Mouse (Mus musculus) spleen, embryonic (tissue): ENCODE results near the gene Fto.

ENCODE experiments used
- CTCF ChIA-PET: fragments of 350-600 bp; sonication (Branson Sonifier 250); formaldehyde crosslinking; loops from one replicate; lab custom pipeline; 2022; lab: Charles Lee

Fto gene

DNA sequence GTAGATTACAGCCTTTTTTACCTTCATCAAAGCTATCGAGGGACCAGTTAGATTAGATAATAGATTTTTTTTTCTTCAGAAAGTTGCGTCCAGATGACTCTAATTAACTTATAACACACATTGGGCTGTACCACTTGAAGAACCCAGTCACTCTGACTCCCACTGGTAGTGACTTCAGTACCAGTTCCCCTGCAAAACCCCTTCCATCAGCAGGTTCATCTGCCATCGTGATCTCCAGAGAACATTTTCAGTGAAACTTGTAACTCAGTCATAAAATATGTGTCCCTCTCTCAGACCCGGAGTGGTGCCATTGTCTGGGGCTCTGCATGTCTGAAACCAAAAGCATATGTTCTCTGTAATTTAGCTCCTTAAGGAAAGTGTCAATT, 211.5 kb downstream of the Fto start:
- CTCF ChIA-PET = no interaction called here

DNA sequence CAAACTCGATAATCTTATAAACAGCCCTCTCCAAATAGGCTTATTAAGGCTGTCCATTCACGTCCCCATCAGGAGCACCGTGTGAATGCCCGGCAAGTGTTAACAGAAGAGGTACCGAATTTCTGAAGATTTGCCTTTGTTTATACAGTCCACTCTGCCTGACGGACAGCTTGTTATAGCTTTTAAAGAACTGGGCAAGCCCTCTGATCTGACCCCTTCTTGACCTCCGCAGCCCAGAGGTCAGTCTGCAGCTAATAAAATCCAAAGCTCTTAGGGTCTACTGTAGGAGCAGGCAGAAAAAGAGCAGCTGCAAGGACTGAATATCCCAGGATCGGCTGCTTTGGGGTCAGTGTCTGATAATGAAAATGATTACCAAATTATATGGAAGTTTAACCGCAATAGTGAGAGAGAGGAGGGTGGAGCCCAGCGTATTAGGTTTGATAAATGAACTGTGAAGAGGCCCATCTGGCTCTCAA, 212.1 kb downstream of the Fto start:
- CTCF ChIA-PET = no interaction called here

DNA sequence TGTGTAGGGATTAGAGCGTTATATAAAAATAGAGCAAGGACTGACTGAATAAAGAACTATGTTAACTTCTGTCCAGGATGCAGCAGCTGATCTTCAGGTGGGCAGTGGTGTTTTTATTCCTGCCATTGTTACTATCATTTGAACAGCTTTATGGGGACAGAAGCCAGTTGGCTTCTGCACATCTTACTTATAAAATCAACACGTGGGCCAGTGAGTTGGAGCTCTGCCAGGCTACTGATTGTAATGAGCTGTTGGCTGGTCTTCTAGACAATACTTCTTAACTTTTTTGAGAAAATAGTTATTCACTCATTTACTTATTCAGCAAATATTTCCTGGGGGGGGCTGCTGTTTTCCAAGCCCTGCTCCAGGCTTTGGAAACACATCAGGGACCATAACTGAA, 215.6 kb downstream of the Fto start:
- CTCF ChIA-PET = no interaction called here

DNA sequence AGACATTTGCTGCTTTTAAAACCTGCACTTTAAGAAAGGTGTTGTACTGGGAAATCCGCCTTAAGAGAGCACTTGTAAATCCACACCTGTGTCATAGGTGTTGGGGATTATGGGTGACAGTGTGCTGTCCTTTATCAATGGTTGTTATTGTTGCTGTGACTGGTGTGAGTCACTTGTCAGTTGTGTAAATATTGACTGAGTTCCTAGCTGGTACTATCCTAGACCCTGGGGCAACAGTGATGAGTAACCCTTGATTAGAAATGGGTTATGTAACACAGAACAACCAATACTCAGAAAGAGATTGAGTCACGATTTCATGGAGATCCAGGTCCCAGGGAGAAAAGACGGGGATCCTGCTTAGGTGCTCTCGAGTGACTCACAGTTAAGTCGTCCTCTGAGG, 216.4 kb downstream of the Fto start:
- CTCF ChIA-PET = no interaction called here

DNA sequence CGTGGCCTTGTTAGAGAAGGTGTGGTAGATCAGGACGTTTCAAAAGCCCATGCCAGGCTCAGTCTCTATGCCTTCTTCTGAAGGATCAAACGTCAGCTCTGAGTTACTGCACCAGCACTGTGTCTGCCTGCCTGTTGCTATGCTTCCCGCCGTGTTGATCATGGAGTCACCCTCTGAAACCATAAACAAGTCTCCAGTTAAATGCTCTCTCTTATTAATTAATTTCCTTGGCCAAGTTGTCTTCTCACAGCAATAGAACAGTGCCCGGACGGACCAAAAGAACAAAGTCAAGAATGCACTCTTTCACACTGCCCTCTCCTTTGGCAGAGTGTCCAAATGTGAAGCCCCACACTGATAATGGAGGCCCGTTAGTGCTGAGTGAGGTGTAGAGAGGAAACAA, 217.3 kb downstream of the Fto start:
- CTCF ChIA-PET = no interaction called here

DNA sequence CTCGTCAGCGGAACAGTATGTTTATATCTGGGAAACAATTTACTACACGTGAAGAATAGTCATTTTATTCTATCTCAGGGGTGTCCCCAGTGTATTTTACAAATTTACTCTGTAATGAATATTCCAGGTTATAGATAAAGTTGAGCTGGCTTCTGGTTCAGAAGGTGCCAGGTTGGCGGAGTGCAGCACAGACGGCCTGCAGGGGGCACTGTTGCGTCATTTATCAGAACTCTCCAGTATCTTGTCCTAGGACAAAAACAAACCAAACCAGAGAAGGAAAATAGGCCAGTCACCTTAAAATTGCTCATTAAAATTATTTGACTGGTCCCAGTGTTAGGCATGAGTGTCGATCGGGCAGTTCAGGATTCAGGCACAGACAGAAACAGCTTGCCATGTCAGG, 218.6 kb downstream of the Fto start:
- CTCF ChIA-PET = no interaction called here

DNA sequence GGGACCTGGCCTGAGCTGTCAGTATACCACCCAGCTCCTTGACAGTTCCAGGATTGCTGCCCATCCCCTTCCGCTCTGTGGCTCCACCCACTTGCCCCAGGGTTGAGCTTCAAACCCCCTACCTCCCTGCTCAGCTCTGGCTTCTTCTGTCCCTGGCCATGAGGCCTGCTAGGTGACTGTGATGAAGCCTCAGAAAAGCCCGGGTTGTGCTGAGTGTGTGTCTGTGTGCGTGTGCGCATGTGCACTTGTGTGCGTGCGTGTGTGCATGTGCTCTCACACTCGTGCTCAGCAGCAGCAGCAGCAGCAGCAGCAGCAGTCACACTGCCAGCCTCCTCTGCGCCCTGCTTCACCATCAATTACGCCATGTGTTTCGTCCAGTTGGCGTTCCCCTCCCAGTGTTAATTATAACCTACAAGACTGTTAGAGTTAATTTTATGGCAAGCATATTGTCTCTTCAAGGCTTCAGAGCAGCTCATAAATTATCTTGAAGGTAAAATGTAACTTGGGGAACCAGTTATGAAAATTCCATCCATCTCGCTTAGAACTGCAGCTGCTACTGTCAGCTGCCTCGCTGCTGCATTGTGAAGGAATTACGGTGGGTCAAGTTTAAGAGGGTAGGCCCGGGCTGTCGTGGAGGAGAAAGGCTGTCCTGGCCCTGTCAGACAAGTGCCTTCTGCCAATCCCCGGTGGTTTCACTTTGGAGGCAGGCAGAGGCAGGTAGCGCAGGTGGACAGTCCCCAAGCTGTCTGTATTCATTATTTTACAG, 219.5 kb downstream of the Fto start:
- CTCF ChIA-PET = interaction anchor here (0.6 kb wide), 1 partner anchor 900 kb away, joined by 3 read pairs; no protein-coding TSS in a partner anchor

DNA sequence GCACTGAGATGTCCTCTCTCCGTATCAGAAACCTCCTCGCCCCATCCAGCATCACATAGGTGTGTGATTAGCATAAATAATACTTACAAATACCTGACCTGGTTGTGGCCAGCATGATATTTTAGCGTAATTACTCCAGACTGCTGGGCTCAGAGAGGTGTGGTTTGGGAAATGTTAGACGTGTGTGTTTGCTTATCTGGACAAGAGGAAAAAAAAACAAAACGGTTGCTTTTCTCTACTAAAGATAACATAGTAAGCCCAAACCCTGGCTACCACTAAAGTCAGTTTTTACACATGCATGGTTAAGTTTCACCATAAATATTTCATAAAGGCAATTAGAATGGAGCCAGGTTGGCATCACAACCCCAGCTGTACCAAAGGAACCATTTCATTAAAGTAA, 221.4 kb downstream of the Fto start:
- CTCF ChIA-PET = no interaction called here

DNA sequence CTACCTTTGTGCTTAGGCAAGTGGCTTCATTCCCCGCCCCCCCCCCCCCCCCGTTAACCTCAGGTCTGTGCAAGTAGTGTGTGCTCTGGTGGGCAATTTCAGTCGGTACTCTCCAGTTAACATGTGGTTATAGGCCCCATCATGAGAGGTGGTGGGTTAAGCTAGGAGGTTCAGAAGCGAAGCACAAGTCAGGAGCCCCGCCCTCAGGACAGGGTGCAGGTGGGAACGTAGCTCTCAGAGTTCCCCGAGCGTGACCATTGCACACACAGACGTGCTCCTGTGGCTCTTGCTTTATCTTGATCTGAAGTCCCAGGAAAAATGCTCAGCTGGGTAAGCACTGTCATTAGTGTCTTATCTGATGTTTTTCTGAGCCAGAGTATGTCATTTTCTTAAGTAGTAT, 224.8 kb downstream of the Fto start:
- CTCF ChIA-PET = no interaction called here

DNA sequence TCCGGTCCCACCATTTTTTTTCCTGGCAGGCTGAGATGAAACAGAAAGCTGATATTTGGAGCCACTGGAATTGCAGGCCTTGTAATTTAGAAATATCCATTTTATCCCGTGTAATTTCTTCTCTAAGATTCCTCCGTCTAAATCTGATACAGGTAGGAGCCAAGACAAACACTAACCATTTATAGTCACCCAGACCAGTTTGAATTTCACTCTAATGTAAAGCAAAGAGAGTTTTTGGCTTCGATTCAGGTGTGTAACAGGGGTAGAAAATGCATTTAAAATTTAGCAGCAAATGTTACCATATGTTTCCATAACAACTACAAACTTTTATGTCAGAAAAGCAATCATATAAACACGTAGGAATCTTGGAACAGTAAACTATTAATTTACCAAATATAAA, 225.6 kb downstream of the Fto start:
- CTCF ChIA-PET = no interaction called here

DNA sequence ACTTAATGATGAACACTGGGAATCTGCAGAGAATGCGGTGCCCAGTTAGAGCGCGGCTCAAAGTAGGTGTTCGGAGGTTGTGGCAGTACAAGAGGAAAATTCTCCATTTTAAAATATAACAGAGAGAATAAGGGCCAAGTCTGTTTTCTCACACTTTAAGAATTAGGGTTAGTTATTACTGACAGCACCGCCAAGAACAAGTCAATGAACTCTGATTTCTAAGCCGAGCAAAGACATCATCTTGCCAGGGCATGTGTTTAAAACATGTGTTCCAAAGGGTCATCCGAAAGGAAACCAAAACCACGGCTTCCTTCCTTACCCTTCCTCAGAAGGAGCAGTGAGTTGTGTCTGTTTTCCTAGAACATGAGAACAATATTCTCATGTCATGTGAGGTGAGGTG, 226.3 kb downstream of the Fto start:
- CTCF ChIA-PET = no interaction called here

DNA sequence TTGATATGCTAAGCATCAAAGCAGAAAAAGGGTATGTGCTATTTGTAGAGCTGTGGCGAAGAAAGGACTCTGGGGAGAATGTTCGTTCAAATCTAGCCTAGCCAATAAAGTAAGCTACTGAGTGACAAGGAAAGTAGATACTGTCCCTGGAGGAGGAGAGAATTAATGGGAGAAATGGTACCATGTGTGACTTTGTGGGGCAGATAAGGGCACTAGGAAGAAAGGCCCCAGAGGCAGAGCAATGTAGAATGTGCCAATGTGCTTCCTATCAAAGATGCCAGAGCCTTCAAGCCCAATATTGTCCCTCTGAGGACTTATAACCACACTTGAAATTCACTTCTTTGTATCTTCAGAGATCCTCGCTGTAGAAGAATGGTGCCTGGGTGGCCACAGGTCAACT, 227.9 kb downstream of the Fto start:
- CTCF ChIA-PET = no interaction called here

DNA sequence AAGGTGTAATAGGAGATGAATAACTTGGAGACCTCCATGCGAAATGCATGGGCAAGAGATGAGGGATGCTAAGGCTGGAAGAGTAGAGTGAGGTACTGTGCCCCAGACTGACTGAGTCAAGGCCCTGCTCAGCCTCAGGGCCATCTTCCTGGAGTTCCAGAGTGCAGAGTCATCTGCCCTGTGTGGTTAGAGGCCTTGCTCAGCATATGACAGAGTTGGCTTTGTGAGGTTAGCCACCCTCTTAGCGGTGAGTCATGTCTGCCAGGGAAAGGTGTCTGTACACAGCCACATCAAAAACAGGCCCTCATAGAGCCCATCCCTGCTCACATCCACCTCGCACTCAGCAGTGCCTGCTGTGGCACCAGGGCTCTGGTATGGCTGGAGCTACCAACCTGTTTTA, 232.2 kb downstream of the Fto start:
- CTCF ChIA-PET = no interaction called here

DNA sequence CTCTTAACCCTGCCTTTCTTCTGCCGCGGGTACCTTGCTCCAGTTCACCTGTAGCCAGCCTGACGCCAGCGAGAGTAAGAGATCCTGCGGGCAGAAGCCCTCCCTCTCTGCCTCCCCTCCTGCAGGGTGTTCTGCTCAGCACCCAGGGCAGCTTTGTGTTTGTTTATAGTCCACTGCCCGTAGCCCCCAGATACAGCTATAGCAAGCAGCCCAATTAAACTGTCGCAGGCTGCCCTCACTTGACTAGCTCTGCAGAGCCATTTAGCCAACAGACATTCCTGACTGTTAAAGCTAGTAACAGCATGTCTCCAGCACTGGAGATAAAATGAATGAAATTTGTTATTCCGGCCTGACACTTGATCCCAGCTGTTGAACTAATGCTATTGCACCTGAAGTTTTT, 233.3 kb downstream of the Fto start:
- CTCF ChIA-PET = no interaction called here

DNA sequence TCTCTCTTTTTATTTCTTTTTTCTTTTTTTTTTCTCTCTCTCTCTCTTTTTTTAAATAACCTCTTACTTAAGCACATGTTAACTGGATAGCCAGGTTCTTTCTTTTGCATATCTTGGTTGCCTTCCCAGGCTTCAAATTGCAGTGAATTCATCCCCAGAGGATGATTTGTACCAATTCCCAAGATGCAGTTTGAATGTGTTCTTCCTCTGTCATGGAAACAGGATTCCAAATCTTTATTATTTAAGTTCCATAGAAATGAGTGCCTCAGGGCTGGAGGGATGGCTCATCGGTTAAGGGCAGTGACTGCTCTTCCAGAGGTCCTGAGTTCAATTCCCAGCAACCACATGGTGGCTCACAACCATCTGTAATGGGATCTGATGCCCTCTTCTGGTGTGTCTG, 236.8 kb downstream of the Fto start:
- CTCF ChIA-PET = no interaction called here

DNA sequence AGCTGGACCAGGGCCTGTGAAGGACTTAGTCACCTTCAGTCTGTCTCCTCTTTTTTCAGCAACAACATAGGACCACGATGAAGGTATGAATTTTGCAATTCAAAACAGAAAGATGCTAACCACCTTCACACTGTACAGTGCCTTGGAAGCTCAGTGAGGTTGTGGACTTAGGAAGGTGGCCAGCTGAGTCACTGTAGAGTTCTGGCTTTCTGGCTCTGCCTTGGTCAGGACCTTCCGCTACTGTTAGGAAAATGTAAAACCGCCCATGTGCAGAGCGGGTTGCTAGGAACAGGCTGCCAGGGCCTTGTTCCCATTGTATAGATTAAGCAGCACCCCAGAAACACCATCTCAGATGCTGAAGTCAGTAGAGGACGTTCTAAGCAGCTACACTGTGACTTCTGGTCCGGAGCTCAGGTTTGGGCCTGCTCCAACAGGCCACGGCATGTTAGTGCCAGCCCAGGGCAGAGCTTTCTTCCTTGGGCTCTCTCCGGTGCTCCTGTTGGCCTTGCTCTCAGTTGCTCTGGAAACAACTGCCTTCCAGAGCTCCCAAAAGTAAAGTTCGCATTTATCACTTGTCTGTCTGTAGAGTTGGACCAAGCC, 237.9 kb downstream of the Fto start:
- CTCF ChIA-PET = no interaction called here

DNA sequence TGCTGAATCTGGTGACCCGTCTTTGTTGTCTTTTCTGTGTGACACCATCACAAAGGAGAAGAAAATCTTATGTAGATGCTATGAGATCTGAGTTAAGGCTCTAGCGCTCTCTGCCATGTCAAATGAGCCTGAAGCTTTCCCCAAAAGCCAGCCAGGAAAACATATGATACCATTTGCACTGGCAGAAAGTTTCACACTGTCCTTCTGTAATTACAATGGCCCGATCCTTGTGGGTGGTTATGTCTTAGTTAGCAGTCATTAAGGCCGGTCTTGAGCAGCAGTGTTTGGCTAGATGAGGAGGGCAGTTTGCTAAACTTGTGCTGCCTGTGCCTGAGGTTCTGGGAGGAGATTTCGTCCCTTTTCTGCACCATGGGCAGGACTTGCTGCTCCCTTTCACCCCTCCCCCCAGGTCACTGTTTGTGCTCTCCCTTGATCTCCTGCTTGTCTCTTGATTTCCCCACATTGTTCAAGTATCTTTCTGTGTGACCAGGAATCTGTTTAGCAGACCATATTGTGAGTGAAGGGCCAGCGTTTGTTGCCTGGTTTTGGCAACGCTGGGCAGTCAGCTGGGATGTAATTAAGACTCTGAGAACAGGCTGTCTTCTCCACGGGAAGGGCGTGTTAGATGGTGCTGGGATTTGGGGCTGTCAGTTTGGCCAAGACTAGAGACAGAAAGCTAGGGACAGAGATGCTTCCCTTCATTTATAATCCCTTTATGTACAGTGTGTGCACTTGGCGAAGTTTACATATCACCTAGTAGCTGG, 238.6 kb downstream of the Fto start:
- CTCF ChIA-PET = no interaction called here

DNA sequence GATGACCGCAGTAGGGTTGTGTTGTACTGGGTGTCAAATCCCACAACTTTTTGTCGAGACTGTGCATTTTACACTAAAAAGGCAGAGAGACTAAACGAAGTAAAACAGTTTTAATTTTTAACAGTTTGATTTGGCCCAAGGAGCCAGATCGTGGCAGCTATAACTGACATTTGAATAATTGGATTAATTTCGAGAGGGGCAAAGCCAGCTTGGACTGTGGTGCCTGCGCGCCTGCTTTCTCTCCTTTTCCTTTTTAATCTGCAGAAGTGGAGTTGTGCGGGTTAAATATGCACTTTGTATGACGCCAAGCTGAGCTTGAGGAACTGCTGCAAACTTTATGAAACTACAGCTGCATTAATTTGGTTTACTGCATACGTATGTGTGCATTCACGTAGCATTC, 239.3 kb downstream of the Fto start:
- CTCF ChIA-PET = no interaction called here

DNA sequence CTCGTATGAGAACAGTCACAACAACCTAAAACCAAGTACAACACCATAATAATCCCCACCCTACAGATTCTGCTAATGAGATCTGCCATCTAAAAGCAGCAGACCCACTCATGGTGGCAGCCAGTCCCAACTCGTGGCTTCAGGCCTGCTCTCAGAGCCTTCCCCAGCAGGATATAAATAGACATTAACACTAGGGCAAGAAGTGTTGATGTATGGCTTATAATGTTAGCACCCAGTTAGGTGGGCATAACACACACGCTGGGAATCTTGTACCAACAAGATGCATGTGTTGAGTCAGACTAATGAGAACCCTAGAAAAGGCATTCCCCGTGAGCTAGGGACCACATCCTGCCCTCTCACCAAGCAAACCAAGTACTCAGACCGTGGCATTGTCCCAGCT, 240.1 kb downstream of the Fto start:
- CTCF ChIA-PET = no interaction called here

DNA sequence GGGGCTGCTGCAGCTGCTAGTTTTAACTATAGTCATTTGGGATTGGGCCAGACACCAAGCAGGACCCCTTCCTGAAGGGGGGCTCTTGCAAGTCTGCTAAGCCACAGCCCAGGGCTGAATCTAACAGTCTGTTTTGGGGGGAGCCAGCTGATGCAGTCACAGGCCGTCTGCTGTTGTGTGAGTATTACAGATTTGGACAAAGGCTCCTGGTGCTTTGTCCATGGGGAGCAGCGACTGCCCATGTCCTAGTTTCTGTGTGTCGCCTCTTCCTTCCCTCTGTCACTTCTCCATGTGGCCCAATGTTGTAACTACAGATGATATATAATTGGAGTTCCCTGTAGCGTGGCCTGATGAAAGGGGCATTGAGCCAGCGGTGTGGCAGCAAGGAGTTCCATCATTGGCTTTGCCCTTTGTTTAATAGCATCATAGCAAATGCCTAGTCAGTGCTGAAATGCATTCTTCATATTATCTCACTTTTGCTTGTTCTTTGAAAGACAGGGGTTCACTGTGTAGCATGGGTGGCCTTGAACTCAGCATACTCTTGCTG, 243.8 kb downstream of the Fto start:
- CTCF ChIA-PET = no interaction called here

DNA sequence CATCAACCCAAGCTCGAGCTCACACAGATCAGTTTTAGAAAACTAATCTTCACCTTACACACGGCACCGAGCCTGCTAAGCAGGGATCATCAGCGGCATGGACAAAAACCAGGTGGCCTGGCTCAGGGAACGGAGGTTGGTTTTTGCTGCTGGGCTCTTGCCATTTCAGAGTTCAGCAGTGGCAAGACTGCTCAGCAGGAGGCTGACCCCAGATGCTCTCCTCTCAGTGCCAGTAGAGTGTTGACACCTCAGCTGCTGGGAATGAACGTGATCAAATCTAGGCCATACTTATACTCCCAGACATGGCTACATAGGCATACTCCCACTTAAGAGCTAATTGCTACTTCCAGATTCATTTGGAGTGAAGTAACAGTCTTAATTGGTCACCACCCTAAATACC, 245.1 kb downstream of the Fto start:
- CTCF ChIA-PET = no interaction called here

DNA sequence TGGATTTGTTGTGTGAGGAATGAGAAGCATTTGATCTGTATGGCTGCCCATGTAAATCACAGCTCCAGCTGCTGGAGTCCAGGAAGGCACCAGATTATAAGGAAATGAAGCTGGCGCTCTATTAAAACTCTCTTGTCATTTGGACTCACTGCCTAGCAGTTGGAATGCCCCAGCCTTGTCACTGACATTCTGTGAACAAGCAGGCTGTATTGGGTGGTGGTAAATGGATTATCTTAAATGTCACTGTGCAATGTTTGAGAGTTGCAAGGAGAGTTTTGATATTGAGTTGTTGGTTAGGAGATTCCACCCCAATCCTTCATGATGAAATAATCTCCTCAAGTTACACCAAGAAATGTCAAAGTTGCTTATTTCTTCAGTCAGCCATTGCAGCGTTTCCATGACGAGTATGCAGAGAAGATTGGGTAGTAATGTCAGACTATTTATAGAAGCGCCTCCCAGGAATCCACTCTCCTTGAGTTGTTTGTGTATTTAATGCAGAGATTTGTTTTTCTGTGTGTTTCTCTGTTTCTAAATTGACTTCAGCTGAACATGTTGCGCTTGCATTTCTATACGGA, 246.8 kb downstream of the Fto start:
- CTCF ChIA-PET = no interaction called here
